Mouse (Mus musculus) MEL (cell line): ENCODE data around the gene Hesx1.

Experiments
- CTCF ChIP-seq, 3 experiments: IDR thresholded peaks in 2 of 3; conservative IDR thresholded peaks in 1 of 3; 2 replicates each; pipeline ENCODE4 v1.5.1; 2011 to 2012; ENCODE audit warnings: low read length in 3 of 3, low read depth in 2 of 3, mild to moderate bottlenecking in 2 of 3, improper control_type of control experiment in 1 of 3, inconsistent platforms in 1 of 3, mixed read lengths in 1 of 3, moderate library complexity in 1 of 3; ENCODE audit not compliant: control insufficient read depth in 1 of 3, insufficient read depth in 1 of 3, poor library complexity in 1 of 3, severe bottlenecking in 1 of 3
- HCFC1 ChIP-seq: IDR thresholded peaks from 2 replicates; pipeline ENCODE4 v1.6.1; 2012; ENCODE audit warnings: low read depth, mild to moderate bottlenecking, inconsistent platforms, low read length, improper control_type of control experiment, moderate library complexity
- MAX ChIP-seq: IDR thresholded peaks from 2 replicates; pipeline ENCODE4 v1.6.1; 2011; ENCODE audit warnings: low read length, improper control_type of control experiment
- POLR2A ChIP-seq, 2 experiments: IDR thresholded peaks; 2 replicates each; pipeline ENCODE4 v1.6.1; 2011 to 2012; ENCODE audit warnings: low read length in 2 of 2, mild to moderate bottlenecking in 2 of 2, control low read depth in 1 of 2, improper control_type of control experiment in 1 of 2, low read depth in 1 of 2, moderate library complexity in 1 of 2; ENCODE audit not compliant: control insufficient read depth in 1 of 2, insufficient read depth in 1 of 2, poor library complexity in 1 of 2
- POLR2AphosphoS2 ChIP-seq: IDR thresholded peaks from 2 replicates; pipeline ENCODE4 v1.6.1; 2011; ENCODE audit warnings: low read length, improper control_type of control experiment

DNA sequence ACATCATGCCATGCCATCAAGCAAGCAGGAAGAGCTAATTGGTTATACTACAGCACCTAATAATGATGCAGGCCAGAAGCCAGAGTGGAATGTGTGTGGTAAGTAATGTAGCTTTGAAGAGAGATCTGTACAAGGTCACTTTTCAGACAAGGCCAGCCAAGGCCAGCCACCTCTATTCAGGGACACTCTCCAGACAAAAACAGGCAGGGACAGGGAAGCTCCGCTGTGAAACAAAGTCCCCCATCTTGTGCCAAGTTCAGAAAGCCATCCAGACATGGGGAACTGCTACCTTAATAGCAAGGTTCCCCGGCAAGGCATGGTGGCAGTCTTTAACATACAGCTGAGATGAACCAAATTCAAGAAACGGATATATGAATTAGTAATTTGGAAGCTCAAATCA lies 18.7 kb upstream of the Hesx1 start:
- no peak for TF ChIP-seq HCFC1
- no peak for TF ChIP-seq CTCF (IDR thresholded peaks at IDR 0.05 in 2 of 3, conservative IDR thresholded peaks at IDR 0.05 in 1 of 3; ENCODE audit: control insufficient read depth in 1 of 3, insufficient read depth in 1 of 3, low read depth in 2 of 3, low read length in 3 of 3, poor library complexity in 1 of 3, severe bottlenecking in 1 of 3)
- TF ChIP-seq POLR2A (IDR thresholded peaks at IDR 0.05; ENCODE audit: control insufficient read depth in 1 of 2, insufficient read depth in 1 of 2, low read depth in 1 of 2, low read length in 2 of 2, poor library complexity in 1 of 2) = no peak
- TF ChIP-seq POLR2AphosphoS2 = no peak
- no peak for TF ChIP-seq MAX
